Mouse (Mus musculus): ENCODE measurements around the gene Hsd17b2. TPM values are rescaled to one million over a fixed set of nuclear protein-coding genes. Genes with fewer than 3 reads are reported as not detected.

The Hsd17b2 gene
- polyA plus RNA-seq, 1 experiment from 2014 or later = 0.32 TPM

- Histone ChIP-seq H3K36me3 (replicated peaks; ENCODE audit: control insufficient read depth, insufficient read depth, low read depth, low read length) (no peaks in the 10 kb centered on the region), H3K9ac (replicated peaks; ENCODE audit: low read length) (no peak overlapping the region), H3K4me1 (ENCODE audit: control insufficient read depth, insufficient read depth, low read length) (no peaks in the 10 kb centered on the region), H3K4me2 (ENCODE audit: low read depth, low read length) (no peak overlapping the region), H3K4me3 (ENCODE audit: low read depth, low read length) (no peak overlapping the region), H3K9me3 (replicated peaks; ENCODE audit: control insufficient read depth, low read length) (no peaks in the 10 kb centered on the region), H3K27ac (replicated peaks; ENCODE audit: low read depth, low read length) (no peak overlapping the region), H3K27me3 (ENCODE audit: control insufficient read depth, insufficient read depth, low read length) (no peaks in the 10 kb centered on the region)
- ATAC-seq (replicated peaks; ENCODE audit: insufficient number of reproducible peaks, low FRiP score, low TSS enrichment, low read depth) (no peak), DNase-seq (ENCODE audit: low spot score) (no peak)
- WGBS = 84% methylated on average over 1 of the region's 1 CpGs
Measured at GRCm38 (mm10) chr8:117695636-117696035, 6.1 kb upstream of the Hsd17b2 start.

- H3K9ac ChIP-seq (replicated peaks; ENCODE audit: low read length) = no peak overlapping the region
- H3K4me1 ChIP-seq (ENCODE audit: control insufficient read depth, insufficient read depth, low read length) = no peaks in the 10 kb centered on the region; the same call in 1 of the 2 replicates
- H3K27me3 ChIP-seq (ENCODE audit: control insufficient read depth, insufficient read depth, low read length) = no peaks in the 10 kb centered on the region
- no peak overlapping the region for H3K27ac ChIP-seq (replicated peaks; ENCODE audit: low read depth, low read length)
- 44% methylated on average over 5 of the region's 5 CpGs for WGBS
- peak; percentile 31 for DNase-seq (ENCODE audit: low spot score)
- no peaks in the 10 kb centered on the region for H3K9me3 ChIP-seq (replicated peaks; ENCODE audit: control insufficient read depth, low read length)
- no peaks in the 10 kb centered on the region for H3K36me3 ChIP-seq (replicated peaks; ENCODE audit: control insufficient read depth, insufficient read depth, low read depth, low read length)
- no peak overlapping the region for H3K4me3 ChIP-seq (ENCODE audit: low read depth, low read length)
- ATAC-seq (replicated peaks; ENCODE audit: insufficient number of reproducible peaks, low FRiP score, low TSS enrichment, low read depth) = no peak
- no peak overlapping the region for H3K4me2 ChIP-seq (ENCODE audit: low read depth, low read length)
Measured at GRCm38 (mm10) chr8:117697248-117697647, 4.5 kb upstream of the Hsd17b2 start.

GRCm38 (mm10) chr8:117700699-117701098, 1.0 kb upstream of the Hsd17b2 start:
- Histone ChIP-seq H3K4me2 (ENCODE audit: low read depth, low read length) (no peak overlapping the region), H3K9ac (replicated peaks; ENCODE audit: low read length) (no peak overlapping the region), H3K4me3 (ENCODE audit: low read depth, low read length) (no peak overlapping the region), H3K27ac (replicated peaks; ENCODE audit: low read depth, low read length) (no peak overlapping the region), H3K27me3 (ENCODE audit: control insufficient read depth, insufficient read depth, low read length) (no peaks in the 10 kb centered on the region), H3K4me1 (ENCODE audit: control insufficient read depth, insufficient read depth, low read length) (no peaks in the 10 kb centered on the region; the same call in 1 of the 2 replicates), H3K9me3 (replicated peaks; ENCODE audit: control insufficient read depth, low read length) (no peaks in the 10 kb centered on the region), H3K36me3 (replicated peaks; ENCODE audit: control insufficient read depth, insufficient read depth, low read depth, low read length) (no peaks in the 10 kb centered on the region)
- ATAC-seq (replicated peaks; ENCODE audit: insufficient number of reproducible peaks, low FRiP score, low TSS enrichment, low read depth) (no peak), DNase-seq (ENCODE audit: low spot score) (no peak)
- 57% methylated on average over 8 of the region's 8 CpGs for WGBS

- Histone ChIP-seq H3K27ac (replicated peaks; ENCODE audit: low read depth, low read length) (no peak overlapping the region), H3K9me3 (replicated peaks; ENCODE audit: control insufficient read depth, low read length) (no peaks in the 10 kb centered on the region), H3K9ac (replicated peaks; ENCODE audit: low read length) (no peak overlapping the region), H3K4me3 (ENCODE audit: low read depth, low read length) (no peak overlapping the region), H3K4me2 (ENCODE audit: low read depth, low read length) (no peak overlapping the region), H3K27me3 (ENCODE audit: control insufficient read depth, insufficient read depth, low read length) (no peaks in the 10 kb centered on the region), H3K36me3 (replicated peaks; ENCODE audit: control insufficient read depth, insufficient read depth, low read depth, low read length) (no peaks in the 10 kb centered on the region), H3K4me1 (ENCODE audit: control insufficient read depth, insufficient read depth, low read length) (no peaks in the 10 kb centered on the region; the same call in 1 of the 2 replicates)
- WGBS = 93% methylated on average over 8 of the region's 8 CpGs
- DNase-seq (ENCODE audit: low spot score) = no peak
- no peak for ATAC-seq (replicated peaks; ENCODE audit: insufficient number of reproducible peaks, low FRiP score, low TSS enrichment, low read depth)
Measured at GRCm38 (mm10) chr8:117701246-117701645, 458 bp upstream of the Hsd17b2 start.

GRCm38 (mm10) chr8:117702701-117703100, 997 bp downstream of the Hsd17b2 start:
- H3K27ac ChIP-seq (replicated peaks; ENCODE audit: low read depth, low read length) = no peak overlapping the region
- no peaks in the 10 kb centered on the region; the same call in 1 of the 2 replicates for H3K4me1 ChIP-seq (ENCODE audit: control insufficient read depth, insufficient read depth, low read length)
- ATAC-seq (replicated peaks; ENCODE audit: insufficient number of reproducible peaks, low FRiP score, low TSS enrichment, low read depth) = no peak

GRCm38 (mm10) chr8:117706141-117706540, 4.4 kb downstream of the Hsd17b2 start:
- Histone ChIP-seq H3K27me3 (ENCODE audit: control insufficient read depth, insufficient read depth, low read length) (no peaks in the 10 kb centered on the region), H3K4me1 (ENCODE audit: control insufficient read depth, insufficient read depth, low read length) (no peaks in the 10 kb centered on the region; the same call in 1 of the 2 replicates), H3K27ac (replicated peaks; ENCODE audit: low read depth, low read length) (no peak overlapping the region), H3K36me3 (replicated peaks; ENCODE audit: control insufficient read depth, insufficient read depth, low read depth, low read length) (no peaks in the 10 kb centered on the region), H3K9me3 (replicated peaks; ENCODE audit: control insufficient read depth, low read length) (no peaks in the 10 kb centered on the region), H3K9ac (replicated peaks; ENCODE audit: low read length) (no peak overlapping the region), H3K4me2 (ENCODE audit: low read depth, low read length) (no peak overlapping the region), H3K4me3 (ENCODE audit: low read depth, low read length) (no peak overlapping the region)
- DNase-seq (ENCODE audit: low spot score) = no peak
- 93% methylated on average over 4 of the region's 4 CpGs for WGBS
- no peak for ATAC-seq (replicated peaks; ENCODE audit: insufficient number of reproducible peaks, low FRiP score, low TSS enrichment, low read depth)

More at GRCm38 (mm10) chr8:117702701-117703100, 997 bp downstream of the Hsd17b2 start:
- WGBS = 54% methylated on average over 10 of the region's 10 CpGs
- Histone ChIP-seq H3K4me2 (ENCODE audit: low read depth, low read length) (no peak overlapping the region), H3K27me3 (ENCODE audit: control insufficient read depth, insufficient read depth, low read length) (no peaks in the 10 kb centered on the region), H3K9ac (replicated peaks; ENCODE audit: low read length) (no peak overlapping the region), H3K9me3 (replicated peaks; ENCODE audit: control insufficient read depth, low read length) (no peaks in the 10 kb centered on the region), H3K4me3 (ENCODE audit: low read depth, low read length) (no peak overlapping the region), H3K36me3 (replicated peaks; ENCODE audit: control insufficient read depth, insufficient read depth, low read depth, low read length) (no peaks in the 10 kb centered on the region)
- DNase-seq (ENCODE audit: low spot score) = no peak

GRCm38 (mm10) chr8:117712226-117712625, 10.5 kb downstream of the Hsd17b2 start:
- no peaks in the 10 kb centered on the region for H3K4me1 ChIP-seq (ENCODE audit: control insufficient read depth, insufficient read depth, low read length)
- no peaks in the 10 kb centered on the region for H3K36me3 ChIP-seq (replicated peaks; ENCODE audit: control insufficient read depth, insufficient read depth, low read depth, low read length)
- ATAC-seq (replicated peaks; ENCODE audit: insufficient number of reproducible peaks, low FRiP score, low TSS enrichment, low read depth) (no peak), DNase-seq (ENCODE audit: low spot score) (peak; percentile 20)
- no peaks in the 10 kb centered on the region for H3K9me3 ChIP-seq (replicated peaks; ENCODE audit: control insufficient read depth, low read length)
- H3K4me2 ChIP-seq (ENCODE audit: low read depth, low read length) = no peak overlapping the region
- H3K27ac ChIP-seq (replicated peaks; ENCODE audit: low read depth, low read length) = no peak overlapping the region
- H3K4me3 ChIP-seq (ENCODE audit: low read depth, low read length) = no peak overlapping the region
- no peak overlapping the region for H3K9ac ChIP-seq (replicated peaks; ENCODE audit: low read length)
- WGBS = 50% methylated on average over 5 of the region's 5 CpGs
- H3K27me3 ChIP-seq (ENCODE audit: control insufficient read depth, insufficient read depth, low read length) = no peaks in the 10 kb centered on the region

- no peaks in the 10 kb centered on the region for H3K36me3 ChIP-seq (replicated peaks; ENCODE audit: control insufficient read depth, insufficient read depth, low read depth, low read length)
- 86% methylated on average over 5 of the region's 5 CpGs for WGBS
- H3K4me3 ChIP-seq (ENCODE audit: low read depth, low read length) = no peak overlapping the region
- no peak overlapping the region for H3K9ac ChIP-seq (replicated peaks; ENCODE audit: low read length)
- H3K4me2 ChIP-seq (ENCODE audit: low read depth, low read length) = no peak overlapping the region
- no peaks in the 10 kb centered on the region for H3K4me1 ChIP-seq (ENCODE audit: control insufficient read depth, insufficient read depth, low read length)
- H3K9me3 ChIP-seq (replicated peaks; ENCODE audit: control insufficient read depth, low read length) = no peaks in the 10 kb centered on the region
- no peak overlapping the region for H3K27ac ChIP-seq (replicated peaks; ENCODE audit: low read depth, low read length)
- DNase-seq (ENCODE audit: low spot score) = no peak
- ATAC-seq (replicated peaks; ENCODE audit: insufficient number of reproducible peaks, low FRiP score, low TSS enrichment, low read depth) = no peak
- no peaks in the 10 kb centered on the region for H3K27me3 ChIP-seq (ENCODE audit: control insufficient read depth, insufficient read depth, low read length)
Measured at GRCm38 (mm10) chr8:117714604-117715003, 12.9 kb downstream of the Hsd17b2 start.
